Mouse (Mus musculus) ES-CJ7 (cell line): ENCODE data around the gene Arvcf.

Source experiments
- DNase-seq: peaks from one replicate; pipeline ENCODE4 v3.0.0; 2011; ENCODE audit warnings: low read depth, low spot score

Arvcf gene

DNA sequence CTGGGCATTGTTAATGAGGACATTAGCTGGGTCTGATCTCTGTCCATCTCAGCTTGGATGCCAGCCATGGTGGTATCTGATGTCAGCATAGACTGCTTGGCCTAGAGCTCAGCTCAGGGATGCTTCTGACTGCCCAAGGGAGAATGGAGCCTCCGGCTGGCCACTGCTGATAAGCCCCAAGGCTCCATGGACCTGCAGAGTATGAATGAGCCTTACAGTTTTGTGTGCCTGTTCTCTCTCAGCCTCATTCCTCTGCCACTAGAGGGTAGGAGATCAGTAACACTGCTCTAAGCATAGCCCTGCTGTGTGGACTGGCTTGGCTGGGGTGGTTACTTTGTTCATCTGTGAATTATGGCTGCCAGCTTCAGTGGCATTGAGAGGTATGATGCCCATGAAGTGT, 5.1 kb downstream of the Arvcf start:
- DNase-seq = no peak

- DNase-seq = peak; percentile 51
These were observed 9.0 kb downstream of the Arvcf start for GRCm38 (mm10) chr16:18356961-18357360.

DNA sequence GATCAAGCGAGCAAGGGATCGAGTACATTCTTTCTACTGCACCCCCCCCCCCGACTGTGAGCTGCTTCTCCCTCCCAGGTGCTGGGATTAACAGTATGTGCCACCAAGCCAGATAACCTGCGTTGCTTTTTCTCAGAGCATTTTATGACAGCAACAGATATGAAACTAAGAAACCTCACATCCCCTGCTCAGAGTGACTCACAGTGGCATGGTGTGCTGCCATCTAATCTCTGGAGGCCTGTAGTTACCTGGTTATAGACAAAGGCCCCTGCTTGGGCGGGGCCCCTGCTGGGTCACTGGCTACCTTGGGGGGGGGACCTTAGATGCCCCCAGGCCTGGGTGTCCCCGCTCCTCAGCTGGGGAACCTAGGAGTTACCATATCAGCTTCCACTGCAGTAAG, 10.0 kb downstream of the Arvcf start:
- DNase-seq = no peak

GRCm38 (mm10) chr16:18360151-18360805, 12.3 kb downstream of the Arvcf start:
- no peak for DNase-seq

DNA sequence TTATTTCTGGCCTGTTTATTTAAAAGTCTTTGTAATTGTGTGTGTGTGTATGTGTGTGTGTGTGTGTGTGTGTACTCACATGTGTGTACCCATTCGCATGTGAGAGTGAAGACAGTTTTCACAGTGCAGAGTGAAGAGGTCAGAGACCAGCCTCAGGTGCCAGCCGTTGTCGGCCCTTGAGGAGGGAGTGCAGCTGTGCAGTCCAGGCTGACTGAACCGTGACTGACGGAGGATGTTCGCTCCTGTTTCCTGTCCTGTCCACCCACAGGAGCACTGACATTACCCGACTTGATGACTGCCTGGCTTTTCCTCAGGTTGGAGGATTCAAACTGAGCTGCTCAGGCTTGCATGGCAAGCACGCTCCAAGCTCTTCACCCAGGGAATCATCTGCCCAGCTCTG, 15.0 kb downstream of the Arvcf start:
- no peak for DNase-seq

DNA sequence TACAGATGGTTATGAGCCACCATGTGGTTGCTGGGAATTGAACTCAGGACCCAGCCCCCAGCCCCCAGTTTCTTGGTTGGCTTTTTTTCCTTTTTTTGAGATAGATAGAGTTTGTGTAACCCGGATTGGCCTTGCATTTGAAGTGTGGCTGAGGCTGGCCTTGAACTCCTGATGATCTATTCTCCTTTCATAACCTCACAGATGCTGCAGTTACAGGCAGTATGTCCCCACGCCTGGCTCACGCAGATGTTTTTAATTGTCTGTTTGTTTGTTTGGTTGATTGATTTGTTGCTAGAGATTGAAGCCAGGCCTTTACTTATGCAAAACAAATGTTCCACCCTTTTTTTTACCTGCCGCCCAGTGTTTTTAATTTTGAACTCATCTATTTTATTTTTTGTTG, 18.9 kb downstream of the Arvcf start:
- no peak for DNase-seq

DNA sequence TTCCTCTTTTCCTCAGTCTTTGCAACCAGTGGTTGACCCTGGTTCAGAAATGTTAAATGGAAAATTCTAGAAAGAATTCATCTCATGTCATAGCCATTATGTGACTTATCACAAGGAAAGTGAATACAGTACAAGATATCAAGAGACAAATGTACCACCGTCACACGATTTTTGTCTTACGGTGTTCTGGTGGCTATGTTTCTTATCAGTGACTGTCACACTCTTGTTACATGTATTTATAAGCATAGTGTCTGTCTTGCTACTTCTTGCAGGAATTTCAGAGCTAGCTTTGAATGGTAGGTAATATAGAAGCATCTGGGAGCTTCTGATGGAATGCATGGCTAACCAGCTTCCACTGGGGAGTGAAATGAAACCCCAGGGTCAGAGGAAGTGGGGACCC, 22.2 kb downstream of the Arvcf start:
- no peak for DNase-seq

GRCm38 (mm10) chr16:18373632-18374031, 25.6 kb downstream of the Arvcf start:
- no peak for DNase-seq

GRCm38 (mm10) chr16:18376297-18376954, 28.4 kb downstream of the Arvcf start:
- no peak for DNase-seq

- DNase-seq = peak; percentile 61
These were observed 29.2 kb downstream of the Arvcf start for GRCm38 (mm10) chr16:18377203-18377602.

DNA sequence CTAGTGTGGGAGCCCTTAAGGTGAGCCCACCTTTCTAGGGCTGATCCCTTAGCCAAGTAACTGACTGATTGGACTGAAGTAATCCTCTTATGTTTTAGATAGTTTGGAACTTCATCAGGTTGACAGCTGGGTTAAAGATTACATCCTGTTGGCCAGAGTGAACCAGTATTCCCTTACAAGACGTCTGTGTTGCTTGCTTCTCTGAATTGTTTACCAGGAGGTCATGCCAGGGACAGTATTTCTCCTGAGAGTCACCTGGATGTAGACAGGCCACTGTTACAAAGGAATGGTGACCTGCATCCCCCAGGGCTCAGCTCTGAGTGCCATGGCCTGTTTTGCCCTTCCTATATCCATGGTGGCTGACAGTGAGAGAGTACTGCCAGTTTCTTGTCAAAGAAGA, 30.5 kb downstream of the Arvcf start:
- no peak for DNase-seq

GRCm38 (mm10) chr16:18379338-18380001, 31.5 kb downstream of the Arvcf start:
- DNase-seq = no peak

DNA sequence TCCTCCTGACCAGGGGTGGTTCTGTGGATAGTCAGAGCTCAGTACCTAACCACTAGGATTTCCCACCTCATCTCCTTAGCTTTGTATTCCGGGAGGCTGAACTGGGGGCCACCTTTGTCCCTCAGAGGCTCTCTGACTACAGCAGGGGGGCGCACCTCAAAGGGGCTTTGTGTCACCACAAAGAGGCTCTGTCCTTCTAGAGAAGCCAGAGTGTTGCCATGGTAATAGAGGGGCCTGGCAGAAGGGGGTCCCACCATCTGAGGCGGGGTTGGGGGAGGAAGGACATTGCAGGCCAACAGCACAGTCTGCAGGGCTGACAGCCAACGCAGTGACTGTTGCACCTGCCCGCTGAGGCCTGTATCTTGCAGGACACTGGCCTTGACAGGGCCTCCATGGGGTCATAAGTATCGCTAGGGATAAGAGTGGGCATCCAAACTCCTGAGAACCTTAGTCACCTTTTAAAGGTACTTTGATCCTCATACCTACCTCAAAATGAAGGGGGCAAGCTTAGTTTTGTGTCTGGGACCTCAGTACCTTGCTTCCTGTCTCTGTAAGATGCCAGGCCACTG, 32.6 kb downstream of the Arvcf start:
- no peak for DNase-seq

- no peak for DNase-seq
These were observed 33.8 kb downstream of the Arvcf start for GRCm38 (mm10) chr16:18381621-18382258.

GRCm38 (mm10) chr16:18383045-18383726, 35.2 kb downstream of the Arvcf start:
- no peak for DNase-seq

DNA sequence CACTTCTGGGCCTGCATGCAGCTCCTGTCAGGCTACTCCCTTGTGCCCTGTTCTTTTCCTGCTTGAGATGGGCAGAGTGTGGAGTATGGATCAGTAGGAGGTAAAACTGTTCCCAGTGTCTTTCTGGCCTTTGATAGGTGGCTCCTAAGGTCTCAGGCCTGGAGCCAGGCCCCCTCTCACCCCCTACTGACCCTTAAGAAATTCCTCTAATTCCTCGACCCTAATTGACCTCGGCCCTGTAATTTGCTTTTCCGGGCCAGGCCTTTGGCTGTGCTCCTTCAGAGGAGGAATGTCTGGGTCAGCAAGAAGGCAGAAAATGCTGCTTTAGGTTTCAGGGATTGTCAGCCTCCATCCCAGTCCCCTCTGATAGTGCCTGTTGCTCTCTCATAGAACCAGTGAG, 35.8 kb downstream of the Arvcf start:
- no peak for DNase-seq

DNA sequence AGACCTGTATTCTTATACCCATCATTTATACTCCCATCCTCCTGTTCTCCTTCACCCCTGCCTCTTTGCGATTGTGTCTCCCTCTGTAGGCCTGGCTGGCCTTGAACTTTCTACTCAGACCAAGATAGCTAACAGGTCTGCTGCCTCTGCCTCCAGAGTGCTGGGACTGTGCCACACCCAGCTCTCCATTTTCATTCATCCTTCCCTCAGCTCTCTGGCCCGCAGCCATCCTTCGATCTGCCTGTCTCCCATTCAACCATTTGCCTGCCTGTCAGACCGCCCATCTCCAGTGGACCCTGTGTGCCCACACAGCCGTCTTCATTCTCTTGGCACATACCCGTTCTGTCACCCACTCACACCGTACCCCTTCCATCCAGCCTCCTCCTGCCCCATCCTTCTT, 36.2 kb downstream of the Arvcf start:
- peak; percentile 69 for DNase-seq

DNA sequence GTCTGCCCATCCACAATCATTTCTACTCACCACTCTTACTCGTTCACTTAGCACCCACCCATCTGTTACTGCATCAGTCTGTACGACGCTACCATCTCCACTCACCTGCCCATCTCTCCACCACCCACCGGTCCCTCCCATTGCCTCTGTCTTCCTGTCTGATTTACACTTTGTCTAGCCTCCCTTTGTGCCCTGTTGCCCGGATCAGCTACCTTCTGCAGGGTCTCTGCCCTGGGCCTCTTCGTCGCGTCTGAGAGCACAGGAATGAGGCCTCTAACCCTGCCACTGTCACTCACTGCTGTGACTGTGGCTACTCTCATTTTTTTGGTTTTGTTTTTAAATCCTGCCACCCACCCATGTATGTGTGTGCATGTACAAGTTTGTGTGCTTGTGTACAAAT, 36.7 kb downstream of the Arvcf start:
- DNase-seq = no peak

GRCm38 (mm10) chr16:18385411-18385810, 37.4 kb downstream of the Arvcf start:
- peak; percentile 46 for DNase-seq

DNA sequence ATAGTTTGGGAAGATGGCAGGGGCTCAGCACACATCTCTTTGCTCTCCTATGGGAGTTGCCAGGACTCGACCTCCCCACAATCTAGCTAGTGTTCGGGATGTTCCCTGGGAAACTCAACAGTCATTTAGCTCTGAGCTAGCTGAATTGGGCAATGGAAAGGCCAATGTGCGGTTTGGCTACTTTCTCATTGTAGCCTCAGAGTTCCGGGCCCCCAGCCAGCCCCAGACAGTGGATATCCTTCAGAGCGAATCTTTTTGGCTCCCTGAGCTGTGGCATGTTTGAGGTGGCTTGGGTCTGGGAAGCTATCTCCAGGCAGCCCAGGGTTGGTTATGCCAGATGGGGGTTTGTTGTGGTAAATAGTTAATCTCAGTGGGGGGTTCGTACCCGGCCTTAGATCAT, 38.5 kb downstream of the Arvcf start:
- no peak for DNase-seq

- peak; percentile 81 for DNase-seq
These were observed 39.0 kb downstream of the Arvcf start for GRCm38 (mm10) chr16:18386972-18387371.
